Mouse (Mus musculus) spleen, postnatal 36 days (tissue): ENCODE measurements around the gene Camk2d.
A peak's percentile ranks its signal among the peaks of the same experiment; 100 is the strongest.

Source experiments
- DNase-seq, 2 experiments: peaks; one replicate each; pipeline ENCODE4 v3.0.0; 2022; ENCODE audit warnings: low spot score in 2 of 2, mixed read lengths in 1 of 2

Gene Camk2d

GRCm38 (mm10) chr3:126650747-126651146 lies 54.6 kb downstream of the Camk2d start:
- DNase-seq, result no peak

GRCm38 (mm10) chr3:126652361-126652760 lies 56.3 kb downstream of the Camk2d start:
- DNase-seq, result no peak

- DNase-seq, result no peak
Measured at GRCm38 (mm10) chr3:126653118-126653517, 57.0 kb downstream of the Camk2d start.

- DNase-seq, result no peak
Measured at GRCm38 (mm10) chr3:126656173-126656572, 60.1 kb downstream of the Camk2d start.

GRCm38 (mm10) chr3:126657895-126658294 lies 61.8 kb downstream of the Camk2d start:
- DNase-seq, result no peak

GRCm38 (mm10) chr3:126658791-126659190 lies 62.7 kb downstream of the Camk2d start:
- DNase-seq, result no peak

- no peak for DNase-seq
Measured at GRCm38 (mm10) chr3:126659235-126659634, 63.1 kb downstream of the Camk2d start.

- DNase-seq, result no peak
Measured at GRCm38 (mm10) chr3:126659832-126660564, 63.9 kb downstream of the Camk2d start.

- DNase-seq, result peak; percentile 18 to 28
Measured at GRCm38 (mm10) chr3:126660575-126660974, 64.5 kb downstream of the Camk2d start.

GRCm38 (mm10) chr3:126660986-126661385 lies 64.9 kb downstream of the Camk2d start:
- no peak for DNase-seq

- peak; percentile 53 to 58 for DNase-seq
Measured at GRCm38 (mm10) chr3:126661920-126662319, 65.8 kb downstream of the Camk2d start.

GRCm38 (mm10) chr3:126663436-126663835 lies 67.3 kb downstream of the Camk2d start:
- DNase-seq, result no peak

- DNase-seq, result no peak
Measured at GRCm38 (mm10) chr3:126665866-126666265, 69.8 kb downstream of the Camk2d start.

GRCm38 (mm10) chr3:126667019-126667418 lies 70.9 kb downstream of the Camk2d start:
- no peak for DNase-seq

- DNase-seq, result no peak
Measured at GRCm38 (mm10) chr3:126667451-126667850, 71.3 kb downstream of the Camk2d start.

GRCm38 (mm10) chr3:126668123-126668522 lies 72.0 kb downstream of the Camk2d start:
- DNase-seq, result no peak

GRCm38 (mm10) chr3:126668692-126669091 lies 72.6 kb downstream of the Camk2d start:
- DNase-seq, result no peak

- DNase-seq, result no peak
Measured at GRCm38 (mm10) chr3:126670413-126670812, 74.3 kb downstream of the Camk2d start.

- no peak for DNase-seq
Measured at GRCm38 (mm10) chr3:126671292-126671691, 75.2 kb downstream of the Camk2d start.

GRCm38 (mm10) chr3:126681051-126681450 lies 84.9 kb downstream of the Camk2d start:
- no peak for DNase-seq

- no peak for DNase-seq
Measured at GRCm38 (mm10) chr3:126681996-126682395, 85.9 kb downstream of the Camk2d start.

- DNase-seq, result no peak
Measured at GRCm38 (mm10) chr3:126685363-126685762, 89.3 kb downstream of the Camk2d start.

- no peak for DNase-seq
Measured at GRCm38 (mm10) chr3:126687150-126687549, 91.0 kb downstream of the Camk2d start.

- DNase-seq, result no peak
Measured at GRCm38 (mm10) chr3:126688516-126688915, 92.4 kb downstream of the Camk2d start.
